Mouse (Mus musculus): Measurements from ENCODE around the gene Cfap299.

The Cfap299 gene

GRCm38 (mm10) chr5:98842600-98843310 lies 513.7 kb downstream of the Cfap299 start:
- DNase-seq: no peak

- DNase-seq: no peak
Observed at GRCm38 (mm10) chr5:98844664-98845063, 515.6 kb downstream of the Cfap299 start.
